13 mouse cellular contexts compared by ENCODE assay signal in the genomic region with DNA sequence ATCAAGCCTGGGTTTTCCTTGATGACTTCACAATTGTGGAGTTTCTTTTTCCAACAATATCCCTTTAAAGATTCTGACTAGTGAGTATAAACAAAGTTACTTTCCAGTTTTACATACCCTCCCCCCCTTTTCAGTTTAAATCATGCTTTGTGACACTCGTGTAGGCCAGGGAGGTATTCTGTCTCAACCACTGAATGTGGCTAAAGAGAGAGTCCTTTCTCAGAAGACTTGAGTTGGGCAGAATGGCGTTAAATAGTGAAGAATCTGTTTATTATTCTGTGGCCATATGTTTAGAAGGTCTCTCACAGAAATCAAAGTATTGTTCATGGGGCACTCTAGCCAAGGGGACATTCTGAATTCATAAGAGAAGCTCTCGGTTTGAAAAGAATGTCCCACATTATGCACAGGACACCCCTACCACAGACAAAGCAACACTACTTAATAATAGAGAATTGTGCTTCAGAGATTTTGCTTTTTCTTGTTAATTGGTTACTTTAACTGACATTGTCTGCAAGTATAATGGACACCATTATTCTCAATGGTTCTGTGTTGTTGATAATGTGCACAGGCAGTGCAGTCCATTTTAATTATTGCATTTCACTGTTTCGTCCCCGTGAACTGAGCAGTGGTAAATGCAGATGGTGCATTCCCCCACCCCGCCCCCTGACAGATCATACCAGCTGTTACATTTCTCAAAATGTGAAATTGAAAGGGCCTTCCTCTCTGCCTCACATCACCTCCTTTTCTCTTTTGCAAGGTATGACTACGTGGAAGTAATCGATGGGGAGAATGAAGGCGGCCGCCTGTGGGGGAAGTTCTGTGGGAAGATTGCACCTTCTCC. TPM values are rescaled to one million over a fixed set of nuclear protein-coding genes. Genes with fewer than 3 reads are reported as not detected.
DNase-seq lines count a peak whose midpoint lies in the region; ATAC-seq lines count a peak whose summit lies in the region.
"Had no signal": no experiment of that assay in that cellular context is flagged by ENCODE, and none has a peak within 500 bp of the region (broad histone marks: within the 10 kb centered on the region; RNA-seq: fewer than 3 reads in every experiment).

No protein-coding gene starts in this region.

- no peaks in the 10 kb centered on the region for H3K9me3 ChIP-seq in forebrain, embryonic 14.5 days (replicated peaks; ENCODE audit: control insufficient read depth, low read length)
- no peaks in the 10 kb centered on the region for H3K9me3 ChIP-seq in forebrain, embryonic 16.5 days (ENCODE audit: control insufficient read depth, low read length)
- no peaks in the 10 kb centered on the region for H3K9me3 ChIP-seq in hindbrain, embryonic 15.5 days

- 42% methylated on average over 10 of the region's 10 CpGs for WGBS in forebrain, embryonic 14.5 days
- WGBS in forebrain, embryonic 16.5 days = 36% methylated on average over 10 of the region's 10 CpGs
- 41% methylated on average over 10 of the region's 10 CpGs for WGBS in hindbrain, embryonic 15.5 days

- H3K27ac ChIP-seq in forebrain, embryonic 14.5 days (ENCODE audit: low read depth, low read length) = 0 out of 2 replicates have a peak overlapping the region, but pooled peaks have one; percentile 15
- H3K27ac ChIP-seq in forebrain, embryonic 16.5 days (ENCODE audit: low read length) = no peak overlapping the region
- H3K27ac ChIP-seq in hindbrain, embryonic 15.5 days (replicated peaks) = no peak overlapping the region
- H3K27ac ChIP-seq: liver, embryonic 14.5 days had no signal

- peak; percentile 53 for ATAC-seq in forebrain, embryonic 14.5 days
- no peak for ATAC-seq in forebrain, embryonic 16.5 days
- ATAC-seq in hindbrain, embryonic 15.5 days (ENCODE audit: low FRiP score, low read depth) = 0 out of 2 replicates have a peak, but pooled peaks have one; percentile 25

- DNase-seq in forebrain, embryonic 14.5 days (ENCODE audit: low spot score) = peak; percentile 55
- peak; percentile 4 for DNase-seq in thymus, postnatal 25 days
- no peak for DNase-seq in thymus, adult 18-20 months
- DNase-seq in spleen, adult 12 weeks (ENCODE audit: low spot score) = no peak
- no peak for DNase-seq in cerebellum, postnatal 14 days
- DNase-seq in adrenal gland, adult 2 months = no peak
- DNase-seq: cerebellum, postnatal 36 days; heart, adult 18-20 months; left cerebral cortex, postnatal 4 days; right cerebral cortex, adult 18-20 months had no signal

- H3K27me3 ChIP-seq in forebrain, embryonic 14.5 days (replicated peaks; ENCODE audit: control insufficient read depth, insufficient read depth, low read length) = no peaks in the 10 kb centered on the region
- no peaks in the 10 kb centered on the region for H3K27me3 ChIP-seq in forebrain, embryonic 16.5 days (replicated peaks; ENCODE audit: control insufficient read depth, insufficient read depth, low read length)
- H3K27me3 ChIP-seq in hindbrain, embryonic 15.5 days = no peaks in the 10 kb centered on the region

- H3K9ac ChIP-seq in forebrain, embryonic 14.5 days (ENCODE audit: low read length) = no peak overlapping the region
- no peak overlapping the region for H3K9ac ChIP-seq in forebrain, embryonic 16.5 days (replicated peaks; ENCODE audit: low read depth, low read length)
- no peak overlapping the region for H3K9ac ChIP-seq in hindbrain, embryonic 15.5 days
- H3K9ac ChIP-seq: liver, embryonic 14.5 days had no signal

- H3K4me1 ChIP-seq in forebrain, embryonic 14.5 days (ENCODE audit: control insufficient read depth, insufficient read depth, low read length) = peaks cover 34% of the 10 kb centered on the region
- H3K4me1 ChIP-seq in forebrain, embryonic 16.5 days (replicated peaks; ENCODE audit: control insufficient read depth, insufficient read depth, low read length) = peaks cover 32% of the 10 kb centered on the region
- peaks cover 31% of the 10 kb centered on the region for H3K4me1 ChIP-seq in hindbrain, embryonic 15.5 days (replicated peaks)

- H3K4me2 ChIP-seq in forebrain, embryonic 14.5 days (ENCODE audit: low read length) = no peak overlapping the region
- no peak overlapping the region for H3K4me2 ChIP-seq in forebrain, embryonic 16.5 days (ENCODE audit: low read length)
- no peak overlapping the region for H3K4me2 ChIP-seq in hindbrain, embryonic 15.5 days

- no peaks in the 10 kb centered on the region for H3K36me3 ChIP-seq in forebrain, embryonic 14.5 days (ENCODE audit: control insufficient read depth, insufficient read depth, low read length)
- H3K36me3 ChIP-seq in forebrain, embryonic 16.5 days (ENCODE audit: control insufficient read depth, insufficient read depth) = no peaks in the 10 kb centered on the region
- H3K36me3 ChIP-seq in hindbrain, embryonic 15.5 days = no peaks in the 10 kb centered on the region

- H3K4me3 ChIP-seq in forebrain, embryonic 14.5 days (ENCODE audit: low read depth, low read length) = no peak overlapping the region
- no peak overlapping the region for H3K4me3 ChIP-seq in forebrain, embryonic 16.5 days (replicated peaks; ENCODE audit: low read length)
- no peak overlapping the region for H3K4me3 ChIP-seq in hindbrain, embryonic 15.5 days

RNA-seq across cellular contexts. Expression of gene Nrp1, which starts 59.8 kb away (rescaled TPM):
- 57.9 and 81.1 TPM in 2 replicates for polyA plus RNA-seq in forebrain, embryonic 14.5 days (2014; fragmentation: Nextera tagmentation; extraction: Ambion mirVana)
- polyA plus RNA-seq in forebrain, embryonic 16.5 days (2015; fragmentation: Nextera tagmentation; extraction: Ambion mirVana) = 143 and 164 TPM in 2 replicates
- 74.5 and 75.1 TPM in 2 replicates for polyA plus RNA-seq in hindbrain, embryonic 15.5 days (2015; fragmentation: Nextera tagmentation; extraction: Ambion mirVana)
- total RNA-seq in adrenal gland, adult 2 months (2021) = 100 to 1,000 TPM in 1 of 2 experiments, 10 to 100 TPM in 1; 74.4 to 130 TPM
- polyA plus RNA-seq in adrenal gland, adult 2 months (2012; rRNA removed) = 24.4 and 31.1 TPM in 2 replicates

Comparison
In these comparisons a context has a peak if more than half of its experiments do, and no peak if none do; other contexts are left out.
1. DNase-seq: peak in forebrain, embryonic 14.5 days (single experiment) and thymus, postnatal 25 days (single experiment); none in thymus, adult 18-20 months (0 of 2), spleen, adult 12 weeks (single experiment), cerebellum, postnatal 14 days (0 of 2) and adrenal gland, adult 2 months (single experiment).